Mouse (Mus musculus) urinary bladder, postnatal 25 days (tissue): ENCODE results near the gene Fbxo46.
"Not testable (repeated sequence)": the region's sequence is repeated elsewhere in the genome, so short reads cannot be mapped to it uniquely, and the experiment has no call there.

Source experiments
- DNase-seq: peaks from one replicate; pipeline ENCODE4 v3.0.0; 2022; ENCODE audit warnings: low spot score

Gene Fbxo46

DNA sequence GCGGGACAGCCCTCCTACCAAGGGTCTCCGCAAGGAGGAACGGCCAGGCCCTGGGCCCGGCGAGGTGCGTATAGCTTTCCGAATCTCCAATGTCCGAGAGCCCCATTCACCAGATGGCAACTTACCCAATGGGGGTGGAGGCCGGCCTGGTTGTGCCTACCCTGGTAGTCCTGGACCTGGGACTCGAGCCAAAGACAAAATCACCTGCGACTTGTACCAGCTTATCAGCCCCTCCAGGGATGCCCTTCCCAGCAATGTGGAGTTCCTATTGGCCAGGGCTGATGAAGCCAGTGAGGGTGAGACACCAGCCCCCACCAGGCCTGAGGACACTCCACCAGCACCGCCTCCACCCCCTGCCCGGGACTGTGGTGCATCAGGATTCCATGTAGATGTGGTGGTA is 16.5 kb downstream of the Fbxo46 start:
- no peak for DNase-seq

DNA sequence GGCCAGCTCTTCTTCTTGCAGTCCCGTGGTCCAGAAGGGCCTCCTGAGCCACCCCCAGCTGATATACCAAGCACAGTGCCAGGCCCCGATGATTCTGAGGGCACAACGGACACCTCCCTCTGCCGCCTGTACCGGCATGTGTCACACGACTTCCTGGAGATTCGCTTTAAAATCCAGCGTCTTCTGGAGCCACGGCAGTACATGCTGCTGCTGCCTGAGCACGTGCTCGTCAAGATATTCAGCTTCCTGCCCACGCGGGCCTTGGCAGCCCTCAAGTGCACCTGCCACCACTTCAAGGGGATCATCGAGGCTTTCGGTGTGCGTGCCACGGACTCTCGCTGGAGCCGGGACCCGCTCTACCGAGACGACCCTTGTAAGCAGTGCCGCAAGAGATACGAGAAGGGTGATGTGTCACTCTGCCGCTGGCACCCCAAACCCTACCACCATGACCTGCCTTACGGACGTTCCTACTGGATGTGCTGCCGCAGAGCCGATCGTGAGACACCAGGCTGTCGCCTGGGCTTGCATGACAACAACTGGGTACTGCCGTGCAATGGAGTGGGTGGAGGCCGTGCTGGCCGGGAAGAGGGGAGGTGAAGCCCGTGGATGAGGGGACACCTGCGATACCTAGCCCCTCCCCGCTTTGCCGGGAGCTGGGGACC is 17.1 kb downstream of the Fbxo46 start:
- no peak for DNase-seq

DNA sequence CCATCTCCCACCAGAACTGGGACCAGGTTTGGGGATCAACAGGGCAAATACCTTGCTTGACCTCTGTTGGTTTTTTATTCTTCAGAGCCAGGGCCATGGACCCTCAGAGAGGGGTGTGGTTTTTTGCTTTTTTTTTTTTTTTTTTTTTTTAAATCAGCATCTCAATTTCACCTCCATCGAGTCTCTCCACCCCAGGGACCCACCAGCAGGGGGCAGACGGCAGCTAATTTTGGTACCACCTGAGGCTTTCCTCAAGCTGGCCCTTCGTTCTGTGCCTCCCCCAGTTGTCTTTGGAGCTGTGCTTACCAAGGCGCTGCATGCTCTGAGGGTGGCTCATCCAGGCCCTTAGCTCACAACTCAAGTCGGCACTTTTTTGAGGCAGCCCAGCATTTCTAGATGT is 17.7 kb downstream of the Fbxo46 start:
- peak; percentile 53 for DNase-seq

DNA sequence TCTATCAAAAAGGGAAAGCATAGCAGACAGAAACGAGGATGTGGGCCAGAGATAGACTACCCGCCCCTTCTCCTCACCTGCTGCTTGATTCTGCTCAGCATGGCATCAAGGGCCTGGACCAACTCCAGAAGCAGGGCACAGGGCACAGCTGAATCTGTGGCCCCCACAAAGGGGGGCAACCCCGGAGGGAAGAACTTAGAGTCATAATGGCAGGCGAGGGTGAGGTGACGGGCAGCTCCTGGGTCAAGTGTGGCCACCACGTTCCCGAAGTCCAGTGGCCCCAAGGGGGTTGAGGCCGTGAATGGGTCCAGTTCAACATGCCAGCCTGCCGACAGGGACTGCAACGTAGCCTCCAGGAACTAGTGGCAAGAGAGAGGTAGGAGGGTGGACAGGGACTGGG is 27.1 kb downstream of the Fbxo46 start:
- DNase-seq, result no peak

DNA sequence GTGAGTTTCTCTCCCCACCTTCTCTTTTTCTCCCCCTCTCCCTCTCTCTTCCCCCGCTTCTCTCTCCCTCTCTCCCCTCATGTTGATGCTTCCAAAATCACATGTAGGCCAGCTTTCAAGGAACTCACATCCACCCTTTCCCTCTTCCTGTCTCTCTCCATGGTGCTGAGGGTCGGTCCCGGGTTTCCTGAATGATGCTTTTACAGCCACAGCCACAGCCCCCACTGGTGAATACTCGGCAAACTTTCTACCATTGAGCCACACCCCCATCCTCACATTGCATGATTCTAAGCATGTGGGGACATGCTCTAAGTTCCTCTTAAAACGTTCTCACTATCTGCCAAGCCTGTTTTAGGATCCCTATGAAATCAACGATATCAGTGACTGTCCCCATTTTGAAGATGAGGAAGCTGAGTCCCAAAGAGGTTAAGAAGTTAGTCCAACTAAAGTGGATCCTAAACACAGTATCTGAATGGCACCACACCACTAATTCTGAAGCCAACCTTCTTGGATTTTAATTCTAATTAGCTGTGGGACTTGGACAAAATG is 27.9 kb downstream of the Fbxo46 start:
- no peak for DNase-seq

DNA sequence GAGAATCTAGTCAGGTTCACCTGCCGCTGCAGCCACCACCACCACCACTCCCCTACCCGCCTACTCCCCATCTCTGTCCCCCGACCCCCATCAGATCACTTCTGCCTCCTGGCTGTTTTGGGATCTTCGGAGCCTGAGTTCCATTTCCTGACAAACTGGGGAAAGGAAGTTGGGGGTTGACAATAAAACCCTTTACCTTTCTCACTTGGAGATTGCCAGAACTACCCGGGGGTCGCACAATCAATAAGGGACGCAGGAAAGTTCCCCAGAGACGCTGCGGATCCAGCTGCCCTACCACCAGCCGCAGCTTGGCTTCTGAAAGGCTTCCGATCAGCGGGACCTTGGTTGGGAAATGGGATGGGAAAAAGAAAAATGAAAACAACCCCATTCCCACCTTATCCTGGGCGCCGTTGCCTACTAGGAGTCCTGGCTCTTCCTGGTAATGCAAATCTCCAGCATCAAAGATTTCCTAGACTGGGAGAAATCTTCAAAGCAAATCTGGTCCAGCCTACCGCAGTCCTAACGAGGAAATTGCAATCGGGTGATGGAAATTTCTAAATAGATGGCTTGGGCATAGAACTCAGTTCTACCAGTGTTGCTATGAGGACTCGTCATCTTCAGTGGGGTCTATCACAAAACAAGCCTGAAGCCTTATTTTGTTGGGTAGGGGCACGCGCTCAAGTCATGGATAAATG is 28.7 kb downstream of the Fbxo46 start:
- DNase-seq, result no peak

DNA sequence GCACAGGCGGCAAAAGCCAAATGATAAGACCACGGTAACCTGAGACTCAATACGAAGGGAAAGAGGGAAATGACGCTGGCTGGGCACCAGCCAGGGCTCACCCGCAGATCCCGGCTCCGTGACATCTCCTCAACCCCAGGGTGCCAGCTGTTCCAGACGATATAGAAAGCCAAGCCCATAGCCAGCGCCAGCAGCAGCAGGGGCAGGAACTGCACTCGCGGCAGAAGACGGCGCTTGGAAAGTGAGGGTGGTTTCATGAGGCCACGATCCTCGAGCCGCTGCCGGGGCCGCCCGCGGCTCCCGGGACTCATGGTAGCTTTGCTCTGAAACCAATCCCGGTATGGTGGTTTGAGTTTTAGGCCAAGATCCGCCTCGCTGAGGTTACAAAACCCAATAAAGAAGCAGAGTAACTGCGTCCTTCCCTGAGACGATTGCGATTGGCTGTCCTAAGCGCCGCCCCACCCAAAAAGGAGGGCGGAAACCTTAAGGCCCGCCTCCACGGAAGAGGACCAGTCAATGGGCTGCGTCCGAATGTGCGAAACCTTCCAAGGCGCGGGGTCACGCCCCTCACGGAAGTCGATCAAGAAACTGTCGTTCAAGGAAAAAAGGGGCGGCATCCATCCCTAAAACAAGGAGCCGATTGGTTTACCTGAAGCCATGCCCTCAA is 29.3 kb downstream of the Fbxo46 start, which contains the start of gene Qpctl:
TSS of gene Qpctl (minus strand) at position 417 of the 667 bp plus-strand sequence.
- DNase-seq, result peak; percentile 89

DNA sequence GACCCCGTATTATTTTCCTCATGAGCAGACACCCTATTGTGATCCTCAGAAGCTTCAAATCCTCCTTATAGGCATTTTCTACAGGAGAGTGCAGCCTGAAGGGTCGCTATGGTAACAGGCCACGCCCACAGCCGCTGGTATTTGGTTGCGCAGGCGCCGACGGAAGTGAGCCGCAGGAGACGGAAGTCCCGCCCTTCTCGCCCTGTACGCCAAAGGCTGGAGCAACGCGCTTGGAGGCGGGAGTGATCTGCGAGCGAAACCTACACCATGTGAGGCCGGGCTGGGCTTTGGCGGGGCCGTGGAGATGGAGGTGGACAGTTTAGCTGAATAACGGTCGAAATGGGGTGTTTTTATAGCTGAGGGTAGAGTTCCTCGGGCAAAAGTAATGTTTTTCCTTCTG is 30.0 kb downstream of the Fbxo46 start, which contains the start of gene Snrpd2:
TSS of gene Snrpd2 (plus strand) at position 97 of the 400 bp plus-strand sequence.
- peak; percentile 97 for DNase-seq

DNA sequence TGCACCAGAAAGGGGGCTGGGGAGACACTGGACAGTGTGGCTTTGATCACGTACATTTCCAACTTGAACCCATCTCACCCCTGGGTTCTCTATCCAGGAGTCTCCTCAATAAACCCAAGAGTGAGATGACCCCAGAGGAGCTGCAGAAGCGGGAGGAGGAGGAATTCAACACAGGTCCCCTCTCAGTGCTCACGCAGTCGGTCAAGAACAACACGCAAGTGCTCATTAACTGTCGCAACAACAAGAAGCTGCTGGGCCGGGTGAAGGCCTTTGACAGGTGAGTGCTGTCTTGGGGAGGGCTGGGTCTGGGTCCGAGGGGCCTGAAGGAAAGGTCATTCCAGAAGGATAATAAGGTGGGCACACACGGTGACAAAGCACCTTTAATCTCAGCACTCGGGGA is 31.5 kb downstream of the Fbxo46 start:
- DNase-seq, result not testable (repeated sequence)

DNA sequence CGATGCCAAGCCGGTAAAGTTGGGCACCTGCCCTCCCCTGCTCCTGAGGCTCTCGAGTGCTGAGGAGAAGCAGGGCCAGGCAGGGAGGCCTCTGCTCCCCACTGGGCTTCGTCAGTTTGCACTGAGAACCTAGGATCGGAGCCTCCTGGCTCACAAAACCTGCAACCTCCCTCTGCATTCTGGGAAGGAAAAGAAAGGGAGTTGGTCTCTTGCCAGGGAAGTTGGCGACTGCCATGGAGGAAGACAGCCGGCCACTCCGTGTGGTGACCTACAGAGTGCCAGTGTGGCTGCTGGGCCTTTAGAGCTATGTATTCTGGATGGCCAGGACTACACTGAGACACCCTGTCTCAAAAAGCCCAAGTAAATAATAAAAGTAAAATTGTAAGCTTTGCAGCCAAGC is 35.1 kb downstream of the Fbxo46 start:
- no peak for DNase-seq

DNA sequence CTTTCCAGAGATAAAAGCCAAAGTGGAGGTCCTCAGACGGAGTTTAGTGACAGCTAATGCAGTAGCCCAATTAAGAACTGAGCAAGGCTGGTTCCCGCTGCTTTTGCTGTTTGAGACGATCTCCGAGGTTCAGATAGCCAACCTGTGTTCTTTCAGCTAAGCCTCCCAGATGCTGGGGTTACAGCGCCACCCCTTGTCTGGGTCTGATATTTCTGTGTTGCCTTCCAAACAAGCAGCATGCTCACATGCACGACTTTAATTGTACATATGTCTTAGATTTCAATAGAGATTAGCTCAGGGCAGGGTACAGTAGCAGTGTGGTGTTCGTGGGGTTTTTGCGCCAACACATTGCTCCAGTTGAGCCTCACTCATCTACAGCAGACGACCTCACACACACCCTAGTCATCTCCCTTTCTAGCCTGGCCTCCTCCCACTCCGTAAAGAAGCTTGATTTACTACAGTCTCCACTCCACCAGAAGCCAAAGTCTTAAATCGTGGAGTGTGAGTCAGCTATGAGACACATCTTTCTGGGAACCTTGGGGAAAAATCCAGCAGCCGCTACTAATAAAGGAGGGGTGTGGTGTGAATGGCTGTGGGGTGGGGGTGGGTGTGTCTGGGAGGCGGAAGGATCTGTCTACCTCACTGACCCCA is 36.3 kb downstream of the Fbxo46 start:
- DNase-seq, result no peak

DNA sequence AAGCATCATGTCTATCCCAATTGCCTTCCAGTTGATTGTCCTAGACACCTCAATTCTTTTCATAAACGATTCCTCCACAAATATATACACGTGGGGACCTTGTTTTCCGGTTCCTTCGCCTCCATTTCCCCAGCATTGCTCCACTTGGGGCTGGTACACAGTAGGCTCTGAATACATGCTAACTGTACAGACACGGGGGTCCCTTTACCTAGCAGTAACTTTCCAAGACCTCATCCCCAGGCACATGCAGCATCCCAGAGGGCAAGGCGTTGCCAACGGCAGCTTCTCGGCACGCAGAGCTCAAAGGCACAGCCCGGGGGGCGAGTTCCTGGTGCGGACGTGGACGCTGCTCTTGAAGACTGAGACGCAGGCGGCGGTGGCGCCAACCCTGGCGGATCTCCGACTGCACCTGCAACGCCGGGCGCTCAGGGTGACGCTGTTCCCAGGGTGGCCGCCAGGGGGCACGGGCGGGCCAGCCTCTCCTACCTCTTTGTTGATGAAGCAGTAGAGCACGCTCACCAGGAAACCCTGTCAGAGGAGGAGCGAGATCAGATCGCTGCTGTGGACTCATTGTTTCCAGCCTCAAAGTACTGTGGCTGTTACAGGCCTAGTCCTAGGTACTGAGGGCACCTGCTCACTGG is 37.6 kb downstream of the Fbxo46 start:
- DNase-seq, result peak; percentile 91

DNA sequence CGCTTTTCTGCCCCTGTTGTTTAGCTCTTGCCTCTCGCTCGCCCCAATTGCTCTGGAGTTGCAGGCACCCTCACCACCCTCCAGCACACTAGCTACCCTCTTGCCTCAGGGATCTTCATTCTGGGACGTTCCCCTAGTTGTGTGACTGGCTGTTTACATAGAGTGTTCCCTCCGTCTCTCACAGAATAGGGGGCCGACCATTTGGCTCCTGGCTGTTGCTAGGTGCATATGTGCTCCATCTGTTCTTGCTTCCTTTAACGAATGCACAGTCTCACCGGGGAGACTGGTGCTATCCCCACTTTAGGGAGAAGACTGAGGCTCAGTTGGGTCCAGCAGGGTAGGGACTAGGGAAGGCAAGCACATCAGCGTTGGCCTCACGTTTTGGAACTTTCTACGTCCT is 38.9 kb downstream of the Fbxo46 start:
- no peak for DNase-seq

DNA sequence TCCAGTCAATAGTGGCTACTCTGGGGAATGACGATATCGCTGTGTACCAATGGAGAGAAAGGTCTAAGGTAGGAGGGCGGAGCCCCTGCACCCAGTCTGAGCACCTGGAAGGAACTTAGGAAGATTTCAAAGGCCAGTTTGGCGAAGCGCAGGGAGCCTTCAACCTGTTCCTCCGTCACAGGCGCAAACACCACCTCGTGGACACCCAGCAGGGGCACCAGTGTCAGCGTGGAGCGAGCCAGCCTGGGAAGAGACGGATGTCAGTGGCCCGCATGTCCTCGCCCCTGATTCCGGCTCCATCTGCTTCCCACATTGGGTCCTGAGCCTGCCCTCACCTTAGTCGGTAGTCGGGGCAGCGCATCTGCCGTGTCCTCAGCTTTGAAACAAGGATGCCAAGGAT is 39.8 kb downstream of the Fbxo46 start:
- no peak for DNase-seq

DNA sequence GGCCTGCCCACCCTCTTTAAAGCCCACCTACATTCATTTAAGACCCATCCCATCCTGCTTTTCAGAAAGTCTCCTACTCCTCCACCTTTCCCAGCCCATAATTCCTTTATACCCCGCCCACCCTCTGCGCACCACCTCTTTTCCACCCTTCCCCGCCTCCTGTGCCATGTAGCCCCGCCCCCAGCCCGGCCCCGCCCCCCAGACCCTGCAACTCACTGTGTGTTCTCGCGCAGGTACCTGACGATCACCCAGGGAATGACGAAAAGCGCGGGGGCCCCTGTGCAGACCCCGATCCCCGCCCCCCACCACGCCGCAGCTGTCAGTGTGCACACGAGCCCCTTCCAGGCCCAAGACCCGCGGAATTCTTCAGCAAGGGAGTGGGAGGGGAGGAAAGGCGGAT is 40.5 kb downstream of the Fbxo46 start:
- no peak for DNase-seq

DNA sequence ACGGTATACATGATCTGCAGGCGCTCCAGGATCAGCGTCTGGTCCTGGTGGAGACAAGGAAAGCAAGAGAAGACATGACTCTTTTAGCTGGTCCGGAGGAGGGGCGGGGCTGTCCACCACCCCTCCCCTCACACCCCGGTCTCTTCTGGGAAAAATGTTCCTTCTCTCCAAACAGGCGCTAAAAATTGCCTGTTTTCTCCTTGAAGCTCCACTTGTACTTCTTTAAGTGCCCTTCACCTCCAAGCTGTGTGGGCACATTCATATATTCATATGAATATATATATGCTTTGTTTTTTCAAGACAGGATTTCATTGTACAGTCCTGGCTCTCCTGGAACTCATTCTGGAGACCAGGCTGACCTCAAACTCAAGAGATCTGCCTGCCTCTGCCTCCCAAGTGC is 43.3 kb downstream of the Fbxo46 start:
- DNase-seq, result no peak

DNA sequence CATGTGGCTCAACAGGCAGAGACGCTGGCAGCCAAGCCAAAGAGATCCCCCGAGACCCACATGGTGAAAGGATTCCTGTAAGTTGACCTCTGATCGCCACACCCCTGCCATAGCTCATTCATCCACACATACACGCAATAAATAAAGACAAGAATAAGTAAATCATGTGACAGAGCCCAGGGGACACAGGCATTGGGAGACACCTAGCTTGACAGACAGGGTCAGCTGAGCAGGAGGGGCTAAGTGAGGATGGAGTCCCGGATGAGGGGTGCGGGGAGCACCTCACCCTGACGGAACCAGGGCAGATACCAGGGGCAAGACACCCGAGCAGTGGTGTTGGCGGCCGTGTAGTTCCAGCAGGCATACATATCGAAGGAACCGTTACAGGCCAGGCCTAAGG is 44.1 kb downstream of the Fbxo46 start:
- no peak for DNase-seq

DNA sequence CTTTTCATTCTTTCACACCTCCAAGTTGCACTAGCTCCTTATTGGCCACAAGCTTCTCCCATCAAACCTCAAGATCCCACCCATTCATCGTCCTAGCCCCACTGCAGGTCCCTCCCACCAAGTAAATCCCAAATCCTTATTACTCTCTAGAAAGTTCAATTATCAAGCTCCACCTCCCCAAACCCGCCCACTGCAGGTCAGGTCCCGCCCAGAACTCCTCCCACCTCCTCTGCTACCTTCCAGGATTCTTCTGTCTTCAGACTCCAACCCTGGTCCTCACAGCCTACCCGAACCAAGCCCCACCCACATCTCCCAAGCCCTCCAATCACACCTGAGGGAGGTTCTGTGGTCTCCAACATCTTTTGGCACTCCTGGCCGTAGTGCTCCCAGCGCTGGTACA is 44.5 kb downstream of the Fbxo46 start:
- no peak for DNase-seq

DNA sequence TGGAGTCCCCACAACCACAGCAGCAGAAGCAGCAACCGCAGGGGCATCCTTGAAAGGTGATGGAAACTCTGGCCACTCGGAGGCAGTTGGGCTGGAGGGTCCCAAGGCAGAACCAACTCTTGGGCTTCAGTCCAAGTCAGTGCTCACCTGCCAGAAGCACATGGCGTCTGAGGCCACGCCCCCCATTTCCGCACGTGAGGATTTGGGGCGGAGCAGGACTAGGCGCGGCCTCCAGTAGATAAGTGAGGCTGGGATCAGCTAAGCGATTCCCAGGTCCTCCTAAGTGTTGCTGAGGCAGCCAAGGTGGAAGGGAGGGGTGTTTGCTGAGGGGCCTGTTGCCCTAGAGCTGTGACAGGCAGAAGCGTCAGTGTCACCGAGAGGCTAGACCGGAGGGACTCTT is 45.3 kb downstream of the Fbxo46 start:
- no peak for DNase-seq

DNA sequence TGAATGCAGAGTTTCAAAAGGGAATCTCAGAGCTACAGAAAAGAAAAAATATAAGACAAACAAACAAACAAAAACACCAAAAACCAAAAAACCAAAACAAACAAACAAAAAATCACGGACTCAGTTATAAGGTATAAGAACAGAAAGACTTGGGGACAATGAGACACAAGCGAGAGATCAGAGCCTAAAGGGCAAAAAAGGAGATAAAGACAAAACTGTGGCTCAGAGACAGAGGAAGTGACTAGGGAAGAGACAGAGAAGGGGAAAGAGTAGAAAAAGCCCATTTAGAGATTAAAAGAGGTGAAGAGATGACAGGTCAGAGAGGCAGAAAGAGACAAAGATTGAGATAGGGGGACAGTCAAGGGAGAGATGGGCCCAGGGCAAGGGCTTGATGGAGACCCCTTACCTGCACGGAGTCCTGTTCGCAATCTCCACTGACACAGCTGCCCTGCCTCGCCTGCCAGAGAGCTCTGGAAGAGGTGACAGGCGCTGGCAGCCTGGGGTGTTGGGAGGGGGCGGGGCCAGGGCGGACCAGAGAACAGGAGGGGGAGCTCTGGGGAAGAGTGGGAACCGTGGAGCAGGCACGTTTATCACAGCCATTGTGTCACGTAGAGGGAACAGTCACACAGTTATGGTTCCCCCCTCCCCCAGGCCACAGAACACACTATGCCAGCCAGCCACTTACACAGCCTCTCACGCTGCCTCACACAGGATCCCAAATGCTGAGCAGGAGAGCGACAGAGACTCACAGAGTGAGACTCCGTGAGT is 46.2 kb downstream of the Fbxo46 start, which contains the start of gene Gipr:
TSS of gene Gipr (minus strand) at position 472 of the 768 bp plus-strand sequence.
- no peak for DNase-seq

DNA sequence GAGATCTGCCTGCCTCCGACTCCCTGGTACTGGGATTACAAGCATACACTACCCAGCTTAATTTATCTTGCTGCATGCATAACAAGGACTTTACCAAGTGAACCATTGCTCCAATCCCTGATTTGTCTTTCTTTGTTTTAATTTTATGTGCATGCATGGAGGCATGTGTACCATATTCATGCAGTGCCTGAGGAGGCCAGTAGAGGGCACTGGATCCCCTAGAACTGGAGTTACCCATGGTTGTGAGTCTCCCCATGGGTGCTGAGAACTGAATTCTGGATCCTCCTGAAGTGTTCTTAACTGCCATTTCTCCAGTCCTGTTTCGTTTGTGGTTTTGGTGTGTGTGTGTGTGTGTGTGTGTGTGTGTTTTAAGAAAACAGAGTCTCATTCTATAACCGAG is 47.3 kb downstream of the Fbxo46 start:
- no peak for DNase-seq
